Mouse (Mus musculus) lung, postnatal 0 days (tissue): ENCODE results near the gene Eef1a2.

ENCODE experiments used
- CTCF ChIP-seq: IDR thresholded peaks from 2 replicates; pipeline ENCODE4 v1.5.1; 2016; ENCODE audit warnings: antibody characterized with exemption, mild to moderate bottlenecking
- EP300 ChIP-seq: IDR thresholded peaks from 2 replicates; pipeline ENCODE4 v1.6.1; 2016; ENCODE audit warnings: antibody characterized with exemption, mild to moderate bottlenecking, control low read depth

- TF ChIP-seq CTCF: no peak
- TF ChIP-seq EP300: no peak
Observed at GRCm38 (mm10) chr2:181130245-181130644, 26.6 kb downstream of the Eef1a2 start.
